Mouse (Mus musculus): ENCODE data around the gene Ift22.

Gene Ift22

GRCm38 (mm10) chr5:136907991-136908857 is at the start of gene Ift22:
Ift22 (plus strand) TSS chr5:136908150.
- DNase-seq (ENCODE audit: low spot score in 2 of 2), result peak; percentile 86 to 92

GRCm38 (mm10) chr5:136861191-136861940 is 46.6 kb upstream of the Ift22 start:
- no peak for DNase-seq (ENCODE audit: low spot score in 2 of 2)

- no peak for DNase-seq (ENCODE audit: low spot score in 2 of 2)
These were observed 45.1 kb upstream of the Ift22 start for GRCm38 (mm10) chr5:136862806-136863205.

- DNase-seq (ENCODE audit: low spot score in 2 of 2), result no peak
These were observed 44.7 kb upstream of the Ift22 start for GRCm38 (mm10) chr5:136863276-136863675.

GRCm38 (mm10) chr5:136863961-136864674 is 43.8 kb upstream of the Ift22 start:
- DNase-seq (ENCODE audit: low spot score in 2 of 2), result peak; percentile 32 to 50

GRCm38 (mm10) chr5:136867706-136868105 is 40.2 kb upstream of the Ift22 start:
- DNase-seq (ENCODE audit: low spot score in 2 of 2), result no peak

GRCm38 (mm10) chr5:136869451-136870114 is 38.4 kb upstream of the Ift22 start:
- DNase-seq (ENCODE audit: low spot score in 2 of 2), result no peak

- DNase-seq (ENCODE audit: low spot score in 2 of 2), result no peak
These were observed 35.5 kb upstream of the Ift22 start for GRCm38 (mm10) chr5:136872417-136872816.

GRCm38 (mm10) chr5:136874271-136874670 is 33.7 kb upstream of the Ift22 start:
- DNase-seq (ENCODE audit: low spot score in 2 of 2), result no peak

GRCm38 (mm10) chr5:136880101-136880500 is 27.8 kb upstream of the Ift22 start:
- DNase-seq (ENCODE audit: low spot score in 2 of 2), result no peak

- DNase-seq (ENCODE audit: low spot score in 2 of 2), result peak; percentile 24 to 78
These were observed 26.5 kb upstream of the Ift22 start for GRCm38 (mm10) chr5:136881380-136882009.

GRCm38 (mm10) chr5:136882055-136882787 is 25.7 kb upstream of the Ift22 start:
- DNase-seq (ENCODE audit: low spot score in 2 of 2), result no peak

- no peak for DNase-seq (ENCODE audit: low spot score in 2 of 2)
These were observed 25.0 kb upstream of the Ift22 start, which contains the start of gene Col26a1 for GRCm38 (mm10) chr5:136882788-136883439. Col26a1 (minus strand) TSS chr5:136883209.

GRCm38 (mm10) chr5:136886957-136887356 is 21.0 kb upstream of the Ift22 start:
- no peak for DNase-seq (ENCODE audit: low spot score in 2 of 2)

- DNase-seq (ENCODE audit: low spot score in 2 of 2), result no peak
These were observed 19.2 kb upstream of the Ift22 start for GRCm38 (mm10) chr5:136888539-136889355.

GRCm38 (mm10) chr5:136894840-136895528 is 13.0 kb upstream of the Ift22 start:
- DNase-seq (ENCODE audit: low spot score in 2 of 2), result no peak

- DNase-seq (ENCODE audit: low spot score in 2 of 2), result no peak
These were observed 12.4 kb upstream of the Ift22 start for GRCm38 (mm10) chr5:136895529-136895963.

GRCm38 (mm10) chr5:136904621-136905020 is 3.3 kb upstream of the Ift22 start:
- no peak for DNase-seq (ENCODE audit: low spot score in 2 of 2)
